ENCODE assay signal across 21 mouse cellular contexts in genomic region chr3:31042992-31043391, GRCm38 (mm10). TPM values are rescaled to one million over a fixed set of nuclear protein-coding genes. Genes with fewer than 3 reads are reported as not detected.
A peak's percentile ranks its signal among the peaks of the same experiment; 100 is the strongest.
DNase-seq lines count a peak whose midpoint lies in the region; TF ChIP-seq lines count a peak whose summit lies in the region.
"Had no signal": no experiment of that assay in that cellular context is flagged by ENCODE, and none has a peak within 500 bp of the region (broad histone marks: within the 10 kb centered on the region; RNA-seq: fewer than 3 reads in every experiment).

No protein-coding gene starts in this region.

- peaks cover 30 to 59% of the 10 kb centered on the region in 2 experiments for H3K36me3 ChIP-seq in CH12.LX (replicated peaks in 1 of 2; ENCODE audit: control insufficient read depth in 1 of 2, insufficient read depth in 1 of 2, low read length in 1 of 2)

- in situ Hi-C loops in CH12.LX (cut with MboI; ENCODE audit: low pct_ligation_motif_present, low pct_unique_long_range_greater_than_20kb, low sequenced_read_pairs) = no loop called here

- H3K9me3 ChIP-seq in CH12.LX (replicated peaks; ENCODE audit: low read length) = no peaks in the 10 kb centered on the region
- H3K9me3 ChIP-seq: embryonic facial prominence, embryonic 10.5 days; embryonic facial prominence, embryonic 12.5 days; forebrain, embryonic 13.5 days; forebrain, embryonic 15.5 days had no signal

- dilution Hi-C loops in CH12.LX (cut with MboI; ENCODE audit: extremely low pct_ligation_motif_present, extremely low pct_unique_long_range_greater_than_20kb, low sequenced_read_pairs) = no loop called here

- TF ChIP-seq RAD21 in CH12.LX (IDR thresholded peaks at IDR 0.05; ENCODE audit: low read depth, low read length) = no peak

- no peak overlapping the region for H3K9ac ChIP-seq in CH12.LX (ENCODE audit: insufficient read depth, low read depth)
- H3K9ac ChIP-seq: embryonic facial prominence, embryonic 12.5 days; forebrain, embryonic 13.5 days; forebrain, embryonic 15.5 days; forebrain, postnatal 0 days had no signal

- no peak for TF ChIP-seq EP300 in CH12.LX (IDR thresholded peaks at IDR 0.05; ENCODE audit: low read length)

- DNase-seq in CH12.LX (ENCODE audit: extremely low read depth) (peak; percentile 17), ES-CJ7 (ENCODE audit: low read depth, low spot score) (peak; percentile 44), ZHBTc4 (ENCODE audit: low read depth, low spot score) (peak; percentile 63), liver (no peak)
- no peak for DNase-seq in thymus, postnatal 10 days (ENCODE audit: low spot score in 2 of 2)
- no peak for DNase-seq in neural tube, embryonic 10.5 days (ENCODE audit: extremely low spot score, low spot score)
- DNase-seq: adrenal gland, adult 2 months; adrenal gland, postnatal 10 days; adrenal gland, postnatal 25 days; B cell, adult 2 months; cerebellum, adult 11 months; cerebellum, adult 18-20 months; cerebellum, adult 8-10 months; cerebellum, adult 9-11 months; cerebellum, postnatal 14 days; cerebellum, postnatal 36 days; forebrain, postnatal 0 days had no signal

- peaks cover 3 to 14% of the 10 kb centered on the region in 2 experiments; a peak in 1 of 4 replicates for H3K4me1 ChIP-seq in CH12.LX (ENCODE audit: control insufficient read depth in 1 of 2, insufficient read depth in 2 of 2)
- H3K4me1 ChIP-seq: embryonic facial prominence, embryonic 10.5 days; embryonic facial prominence, embryonic 12.5 days; forebrain, embryonic 13.5 days; forebrain, embryonic 15.5 days had no signal

- no peak overlapping the region for H3K4me3 ChIP-seq in CH12.LX (replicated peaks in 1 of 3; ENCODE audit: low read depth in 2 of 3, low read length in 2 of 3, poor library complexity in 1 of 3)
- H3K4me3 ChIP-seq: embryonic facial prominence, embryonic 10.5 days; embryonic facial prominence, embryonic 12.5 days; forebrain, embryonic 13.5 days; forebrain, embryonic 15.5 days had no signal

- no peaks in the 10 kb centered on the region for H3K79me2 ChIP-seq in CH12.LX (replicated peaks; ENCODE audit: control insufficient read depth, extremely low read depth, insufficient read depth, poor library complexity, severe bottlenecking)

- no peak overlapping the region for H3K4me2 ChIP-seq in CH12.LX (ENCODE audit: insufficient read depth, low read depth, poor library complexity, severe bottlenecking)
- H3K4me2 ChIP-seq: embryonic facial prominence, embryonic 12.5 days; forebrain, embryonic 13.5 days; forebrain, embryonic 15.5 days had no signal

- no peak overlapping the region for H3K27ac ChIP-seq in CH12.LX (ENCODE audit: insufficient read depth, low read depth)
- H3K27ac ChIP-seq: embryonic facial prominence, embryonic 10.5 days; embryonic facial prominence, embryonic 12.5 days; forebrain, embryonic 13.5 days; forebrain, embryonic 15.5 days had no signal

- H3K27me3 ChIP-seq in CH12.LX (replicated peaks) = no peaks in the 10 kb centered on the region
- H3K27me3 ChIP-seq: embryonic facial prominence, embryonic 12.5 days; forebrain, embryonic 13.5 days; forebrain, embryonic 15.5 days had no signal

- TF ChIP-seq CTCF in CH12.LX (conservative IDR thresholded peaks at IDR 0.05 in 1 of 2, IDR thresholded peaks at IDR 0.05 in 1 of 2; ENCODE audit: low read depth in 2 of 2, low read length in 2 of 2) = no peak

- TF ChIP-seq POLR2A in CH12.LX (IDR thresholded peaks at IDR 0.05; ENCODE audit: low read depth, low read length) = no peak

TF ChIP-seq in CH12.LX, 34 proteins besides CTCF, POLR2A, EP300 and RAD21:
- TF ChIP-seq BHLHE40 (IDR thresholded peaks at IDR 0.05; ENCODE audit: low read depth, low read length) = 0 out of 2 replicates have a peak, but pooled peaks have one; percentile 15
- TF ChIP-seq ELF1 (IDR thresholded peaks at IDR 0.05; ENCODE audit: low read depth, low read length) = no peak

RNA-seq across cellular contexts. Expression of gene Prkci, which starts 47.4 kb away (rescaled TPM):
- total RNA-seq in CH12.LX (2012; rRNA removed) = 14.8 and 14.9 TPM in 2 replicates
- 16.7 and 17.2 TPM in 2 replicates for total RNA-seq in CH12.LX (2014; rRNA removed)
- 17.1 and 18.3 TPM in 2 replicates for polyA plus RNA-seq in CH12.LX (2012; ENCODE audit: insufficient read length, low read depth)

RNA-seq across cellular contexts. Expression of gene Skil, which starts 51.9 kb away (rescaled TPM):
- 11.2 and 11.4 TPM in 2 replicates for total RNA-seq in CH12.LX (2012; rRNA removed)
- 18.9 and 22.4 TPM in 2 replicates for total RNA-seq in CH12.LX (2014; rRNA removed)
- polyA plus RNA-seq in CH12.LX (2012; ENCODE audit: insufficient read length, low read depth) = 11.0 and 11.1 TPM in 2 replicates

Comparison
In these comparisons a context has a peak if more than half of its experiments do, and no peak if none do; other contexts are left out.
1. DNase-seq: peak in CH12.LX (single experiment), ES-CJ7 (single experiment) and ZHBTc4 (single experiment); none in thymus, postnatal 10 days (0 of 2), neural tube, embryonic 10.5 days (single experiment) and liver (single experiment).